Mouse (Mus musculus) thymus, postnatal 4 days (tissue): Measurements from ENCODE around the gene Klhdc9.

Experiments used
- DNase-seq: peaks from one replicate; pipeline ENCODE4 v3.0.0; 2021

Klhdc9 gene

DNA sequence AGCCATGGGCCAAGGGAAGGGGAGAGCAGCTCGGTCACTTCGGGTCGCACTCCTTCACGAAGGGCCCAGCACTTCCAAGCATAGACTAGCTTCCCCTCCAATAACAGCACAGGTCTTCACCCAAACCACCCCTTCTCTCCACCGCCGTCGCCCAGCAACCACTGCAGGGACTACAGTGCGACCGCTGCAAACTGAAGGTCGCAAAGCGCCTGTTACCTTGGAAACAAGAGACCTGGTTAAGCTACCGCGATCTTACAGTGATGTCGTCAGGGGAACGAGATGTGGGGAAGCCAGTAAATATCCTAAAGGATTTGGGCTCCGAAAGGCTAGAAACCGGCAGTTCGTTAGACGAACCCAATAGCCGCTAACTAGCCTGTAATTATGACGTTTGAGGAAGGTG, at the start of gene Klhdc9:
Klhdc9 (minus strand) TSS at position 143 of the 400 bp plus-strand sequence.
- peak; percentile 92 for DNase-seq

DNA sequence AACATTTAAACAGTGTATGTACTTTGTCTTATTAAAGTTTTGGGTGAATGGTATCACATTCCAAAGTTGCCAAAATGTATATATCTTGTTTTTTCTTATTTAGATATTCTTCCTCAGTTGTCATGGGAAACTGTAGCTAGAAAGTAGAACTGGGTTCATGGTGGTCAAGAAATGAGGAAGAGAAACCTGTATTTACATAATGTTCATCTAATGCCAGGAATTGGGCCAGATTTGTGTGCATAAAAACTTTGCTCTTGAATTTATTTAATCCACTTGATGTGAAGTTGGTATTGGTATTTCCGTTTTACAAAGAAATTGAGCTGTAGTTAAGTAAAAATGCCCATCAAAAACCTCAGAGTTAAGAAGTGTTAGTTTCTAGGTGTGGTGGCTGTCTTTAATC, 49.6 kb upstream of the Klhdc9 start:
- DNase-seq: no peak

DNA sequence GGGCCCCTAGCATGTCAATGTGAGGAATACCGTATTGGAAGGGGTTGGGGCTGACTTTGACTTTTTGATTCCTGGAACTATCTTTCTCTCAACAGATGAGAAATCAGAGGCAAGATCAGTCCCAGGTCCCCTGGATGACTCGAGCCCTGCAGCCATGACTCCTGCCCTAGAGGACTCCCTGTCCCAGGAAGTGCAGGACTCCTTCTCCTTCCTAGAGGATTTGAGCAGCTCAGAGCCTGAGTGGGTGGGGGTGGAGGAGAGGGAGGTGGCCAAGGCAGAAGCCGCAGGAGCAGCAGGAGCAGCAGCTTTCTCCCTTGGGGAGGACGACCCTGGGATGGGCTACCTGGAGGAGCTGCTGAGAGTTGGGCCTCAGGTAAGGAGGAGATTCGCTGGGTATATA, 46.7 kb upstream of the Klhdc9 start:
- no peak for DNase-seq

DNA sequence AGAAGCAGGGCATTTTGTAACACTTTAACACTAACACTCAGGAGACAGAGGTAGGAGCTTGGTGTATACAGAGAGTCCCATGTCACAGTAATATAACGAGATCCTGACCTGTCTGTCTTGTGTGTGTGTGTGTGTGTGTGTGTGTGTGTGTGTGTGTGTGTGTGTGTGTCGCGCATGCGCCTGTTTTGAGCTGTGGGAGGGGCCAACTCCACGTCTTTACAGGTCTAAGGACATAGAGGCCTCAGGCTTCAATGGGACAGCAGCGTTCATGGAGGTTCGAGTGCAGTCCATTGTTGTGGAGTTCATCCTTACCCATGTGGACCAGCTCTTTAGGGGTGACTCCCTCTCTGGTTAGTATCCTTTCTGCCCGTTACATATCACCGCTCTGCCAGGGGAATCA, 42.4 kb upstream of the Klhdc9 start:
- no peak for DNase-seq

DNA sequence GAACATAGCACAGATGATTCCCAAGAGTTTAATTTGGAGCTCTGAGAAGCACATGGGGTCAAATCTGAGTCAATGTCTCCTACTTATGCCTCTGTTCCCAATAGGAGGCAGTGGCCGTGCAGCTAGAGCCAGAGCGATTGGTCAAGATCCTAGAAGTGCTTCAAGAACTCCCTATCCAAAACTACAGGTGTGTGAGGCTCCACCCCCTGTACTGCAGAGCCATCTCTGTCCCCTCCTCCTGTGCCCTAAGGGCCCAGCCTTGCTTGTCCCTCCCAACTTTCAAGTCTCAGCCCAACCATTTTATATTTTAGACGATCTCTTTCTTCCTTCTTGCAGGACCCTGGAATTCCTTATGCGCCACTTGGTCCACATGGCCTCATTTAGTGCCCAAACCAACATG, 41.2 kb upstream of the Klhdc9 start:
- no peak for DNase-seq

DNA sequence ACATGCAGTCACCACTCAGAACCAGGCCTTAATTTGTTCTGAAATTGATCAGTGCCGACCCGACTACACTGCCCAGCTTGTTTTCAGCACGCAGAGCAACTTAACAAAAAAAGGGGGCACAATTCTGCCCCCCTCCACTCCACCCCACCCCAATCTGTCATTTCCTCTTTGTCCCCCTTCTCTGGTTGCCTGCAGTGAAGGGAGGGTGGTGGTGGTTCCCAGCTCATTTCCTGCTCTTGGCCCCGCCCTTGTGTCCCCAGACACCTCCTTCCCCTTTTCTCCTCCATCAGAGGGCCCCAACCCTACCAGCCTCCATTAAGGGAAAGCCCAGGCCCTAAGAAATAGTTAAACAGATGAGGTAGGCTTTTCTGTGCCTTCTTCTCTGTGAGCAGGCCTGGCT, 29.5 kb upstream of the Klhdc9 start:
- peak; percentile 80 for DNase-seq

DNA sequence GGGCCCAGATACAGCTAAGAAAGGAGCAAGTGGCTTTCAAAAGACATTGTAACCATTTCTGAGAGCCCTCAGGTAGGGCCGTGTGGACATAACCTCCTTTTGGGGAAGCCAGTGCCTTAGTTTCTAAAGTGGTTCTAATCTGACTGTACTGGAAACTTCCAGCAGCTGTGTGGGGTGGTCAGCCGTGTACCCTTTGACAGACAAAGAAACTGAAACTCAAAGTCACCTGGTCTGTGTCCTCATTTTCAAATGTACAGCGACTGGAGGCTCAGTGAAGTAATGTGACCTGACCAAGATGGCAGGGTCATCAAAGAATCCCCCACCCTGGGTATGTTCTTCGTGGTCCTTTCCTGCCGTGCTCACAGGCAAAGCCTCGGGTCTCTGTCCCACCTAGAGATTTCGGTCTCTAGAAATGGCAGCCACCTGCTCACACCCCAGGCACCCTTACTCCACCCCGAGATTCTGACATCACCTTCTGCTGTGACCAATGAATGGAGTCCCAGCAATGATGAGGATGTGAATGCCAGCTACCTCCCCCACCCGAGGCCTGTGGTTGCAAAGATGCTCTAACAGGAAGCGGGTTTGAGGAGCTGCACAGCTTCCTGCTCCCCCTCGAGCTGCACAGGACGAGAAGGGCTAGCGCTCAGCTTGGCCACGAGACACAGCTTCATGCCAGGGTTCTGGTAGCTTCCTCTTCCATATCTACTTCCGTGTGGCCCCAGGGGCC, 27.9 kb upstream of the Klhdc9 start, which contains the start of gene Arhgap30:
Arhgap30 (plus strand) TSS at position 579 of the 727 bp plus-strand sequence.
- DNase-seq: peak; percentile 88

DNA sequence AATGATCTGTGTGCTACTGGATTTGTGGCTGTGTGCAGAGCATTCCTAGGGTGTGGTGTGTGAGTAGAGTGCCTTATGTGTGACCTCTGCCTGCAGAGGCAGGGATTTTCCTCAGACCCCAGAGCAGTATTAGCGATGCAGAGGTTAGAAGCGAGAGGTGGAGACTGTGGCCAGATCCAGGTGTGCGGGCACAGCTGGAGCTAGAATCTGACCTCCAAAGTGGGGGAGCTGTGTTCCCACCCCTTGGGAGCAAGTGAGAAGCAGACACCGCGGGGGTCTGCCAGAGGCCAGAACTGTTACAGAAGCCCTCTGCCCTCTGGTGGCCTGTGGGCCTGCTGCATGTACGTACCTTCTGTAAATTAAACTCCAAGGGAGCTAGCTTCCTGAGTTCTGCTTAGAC, 26.5 kb upstream of the Klhdc9 start:
- DNase-seq: peak; percentile 79

DNA sequence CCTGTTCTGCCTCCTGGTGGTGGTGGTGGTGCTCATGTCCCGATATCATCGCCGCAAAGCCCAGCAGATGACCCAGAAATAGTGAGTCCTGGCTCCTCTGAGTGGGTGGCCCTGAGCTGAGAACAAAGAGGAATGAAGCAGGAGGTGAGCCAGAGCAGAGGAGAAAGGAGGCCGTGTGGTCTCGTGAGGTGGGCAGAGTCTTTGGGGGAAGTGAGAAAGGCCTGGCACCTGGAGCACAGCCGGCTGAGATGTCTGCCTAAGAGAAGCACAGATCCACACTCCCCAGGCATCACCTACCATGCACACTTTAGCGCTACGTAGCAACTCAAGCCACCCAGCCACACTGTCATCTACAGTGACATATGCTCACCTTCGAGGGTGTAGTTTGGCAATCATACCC, 24.6 kb upstream of the Klhdc9 start:
- DNase-seq: no peak

DNA sequence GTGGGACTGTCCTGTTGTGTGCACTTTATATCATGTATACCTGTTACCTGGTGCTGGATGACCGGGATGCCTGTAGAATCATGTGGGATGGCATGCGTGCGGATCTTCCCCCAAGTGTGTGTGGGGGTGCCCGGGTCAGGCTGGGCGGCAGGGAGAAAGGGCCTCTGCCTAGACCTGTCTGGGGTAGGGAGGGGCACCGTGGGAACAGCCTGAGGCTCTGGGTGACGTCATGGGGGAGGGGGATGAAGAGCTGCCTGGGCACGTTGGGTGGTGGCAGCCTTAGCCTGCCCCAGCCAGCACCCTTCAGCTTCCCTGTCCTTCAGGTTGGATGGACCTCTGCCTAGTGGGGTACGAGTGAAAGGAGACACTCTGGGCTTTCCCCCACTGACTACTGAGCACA, 23.8 kb upstream of the Klhdc9 start:
- no peak for DNase-seq

DNA sequence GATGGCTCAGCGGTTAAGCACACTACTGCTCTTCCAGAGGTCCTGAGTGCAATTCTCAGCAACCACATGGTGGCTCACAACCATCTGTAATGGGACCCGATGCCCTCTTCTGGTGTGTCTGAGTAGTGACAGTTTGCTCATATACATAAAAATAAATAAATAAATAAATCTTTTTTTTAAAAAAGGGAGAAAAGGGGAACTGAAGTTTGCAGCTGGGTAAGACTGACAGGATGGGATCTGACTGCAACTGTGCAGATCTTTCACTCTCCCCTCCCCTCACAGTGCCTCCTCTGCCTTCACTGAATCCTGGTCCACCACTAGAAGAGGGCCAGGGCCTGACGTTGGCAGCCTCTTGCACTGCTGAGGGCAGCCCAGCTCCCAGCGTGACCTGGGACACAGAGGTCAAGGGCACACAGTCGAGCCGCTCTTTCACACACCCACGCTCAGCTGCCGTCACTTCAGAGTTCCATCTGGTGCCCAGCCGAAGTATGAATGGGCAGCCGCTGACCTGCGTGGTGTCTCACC, 21.6 kb upstream of the Klhdc9 start:
- no peak for DNase-seq

DNA sequence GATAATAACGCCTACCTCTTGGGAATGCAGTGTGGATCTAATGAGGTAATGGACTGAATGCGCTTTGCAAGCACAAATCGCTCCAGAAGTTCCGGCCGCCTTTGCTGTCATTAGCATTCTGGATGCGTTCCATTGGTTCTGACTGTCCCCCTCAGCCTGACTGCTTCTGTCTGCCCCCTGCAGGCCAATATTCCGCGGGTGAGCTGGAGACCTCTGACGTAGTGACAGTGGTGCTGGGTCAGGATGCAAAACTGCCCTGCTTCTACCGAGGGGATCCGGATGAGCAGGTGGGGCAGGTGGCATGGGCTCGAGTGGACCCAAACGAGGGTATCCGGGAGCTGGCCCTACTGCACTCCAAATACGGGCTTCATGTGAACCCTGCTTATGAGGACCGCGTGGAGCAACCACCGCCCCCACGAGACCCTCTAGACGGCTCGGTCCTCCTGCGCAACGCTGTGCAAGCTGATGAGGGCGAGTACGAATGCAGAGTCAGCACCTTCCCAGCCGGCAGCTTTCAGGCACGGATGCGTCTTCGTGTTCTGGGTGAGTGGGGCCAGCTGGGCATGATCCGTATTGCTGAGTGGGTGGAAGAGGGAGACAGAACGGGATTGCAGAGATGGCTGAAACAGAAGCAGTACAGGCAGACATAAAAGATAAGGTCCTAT, 19.5 kb upstream of the Klhdc9 start:
- DNase-seq: peak; percentile 87

DNA sequence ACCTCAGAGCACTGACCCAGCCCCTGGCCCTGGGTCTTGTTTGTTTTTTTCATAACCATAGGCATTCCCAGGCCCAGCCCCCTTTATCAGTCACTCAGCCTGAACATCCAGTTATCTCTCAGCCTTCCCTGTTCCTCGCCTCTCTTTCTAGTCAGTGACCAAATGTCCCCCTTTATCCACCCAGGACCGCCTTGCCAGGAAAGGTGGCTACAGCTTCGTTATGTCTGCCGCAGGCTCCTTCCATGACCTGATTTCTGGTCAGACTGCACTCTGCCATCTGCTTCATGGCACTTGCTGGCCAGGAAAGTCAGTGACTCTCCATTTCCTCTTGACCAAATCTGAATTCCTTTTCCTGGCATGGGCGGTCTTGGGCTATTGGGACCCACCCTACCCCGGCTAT, 17.7 kb upstream of the Klhdc9 start:
- DNase-seq: no peak

DNA sequence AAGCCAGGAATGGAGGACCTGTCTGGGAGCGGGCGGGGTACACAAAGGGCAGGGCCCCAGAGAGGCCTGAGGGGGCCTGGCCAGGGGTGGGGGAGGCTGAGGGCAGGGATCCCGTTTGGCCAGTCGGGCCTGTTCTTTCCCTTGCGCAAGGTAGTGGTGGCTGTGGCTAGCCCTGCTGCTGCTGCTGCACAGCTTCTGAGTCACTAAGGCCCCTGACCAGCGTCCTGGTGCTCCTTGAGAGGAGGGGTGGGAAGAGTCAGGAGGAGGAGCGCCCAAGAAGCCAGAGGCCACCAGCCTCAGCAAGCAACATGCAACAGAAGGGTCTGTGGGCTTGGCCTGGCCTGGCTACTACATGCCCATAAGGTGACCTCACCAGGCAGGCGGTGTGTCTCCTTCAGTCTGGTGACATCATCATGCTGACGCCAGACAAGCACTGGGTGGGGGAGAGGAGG, 15.1 kb upstream of the Klhdc9 start:
- DNase-seq: no peak

DNA sequence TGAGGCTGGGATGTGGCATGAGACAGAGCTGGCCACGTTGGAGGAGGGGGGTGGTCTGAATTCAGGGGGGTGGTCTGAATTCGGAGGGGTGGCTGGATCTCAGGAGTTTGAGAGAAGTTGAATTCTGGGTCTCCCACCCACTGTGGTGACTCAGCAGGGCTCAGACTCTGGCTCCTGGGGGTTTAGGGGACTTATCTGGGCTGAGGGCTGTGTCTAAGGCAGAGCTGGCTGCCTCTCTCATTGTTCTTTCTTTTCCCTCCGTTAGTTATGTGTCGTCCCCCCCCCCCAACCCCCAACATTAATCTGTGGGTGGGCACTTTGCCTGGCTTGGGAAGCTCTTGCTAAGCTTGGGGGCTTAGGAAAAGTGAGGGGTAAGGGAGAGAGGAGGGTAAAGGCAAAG, 13.3 kb upstream of the Klhdc9 start:
- no peak for DNase-seq

DNA sequence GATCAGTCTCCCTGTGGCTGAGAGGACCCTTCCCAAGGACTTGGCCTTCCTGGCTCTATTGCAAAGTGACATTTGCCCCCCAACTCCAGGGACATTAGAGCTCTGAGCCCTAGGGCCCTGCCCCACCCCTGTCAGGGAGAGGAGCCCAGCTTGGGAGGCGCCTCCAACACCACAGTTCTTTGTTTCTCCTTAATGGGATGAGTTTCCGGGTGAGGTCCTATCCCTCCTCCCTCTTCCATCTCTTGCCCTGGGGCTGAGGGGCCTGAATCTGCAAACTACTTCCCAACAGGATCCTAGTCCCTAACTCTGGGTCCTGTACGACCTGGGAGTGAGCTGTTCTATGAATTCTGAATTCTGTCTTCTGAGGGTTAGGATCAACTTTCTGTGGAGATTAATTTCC, 12.3 kb upstream of the Klhdc9 start:
- no peak for DNase-seq

DNA sequence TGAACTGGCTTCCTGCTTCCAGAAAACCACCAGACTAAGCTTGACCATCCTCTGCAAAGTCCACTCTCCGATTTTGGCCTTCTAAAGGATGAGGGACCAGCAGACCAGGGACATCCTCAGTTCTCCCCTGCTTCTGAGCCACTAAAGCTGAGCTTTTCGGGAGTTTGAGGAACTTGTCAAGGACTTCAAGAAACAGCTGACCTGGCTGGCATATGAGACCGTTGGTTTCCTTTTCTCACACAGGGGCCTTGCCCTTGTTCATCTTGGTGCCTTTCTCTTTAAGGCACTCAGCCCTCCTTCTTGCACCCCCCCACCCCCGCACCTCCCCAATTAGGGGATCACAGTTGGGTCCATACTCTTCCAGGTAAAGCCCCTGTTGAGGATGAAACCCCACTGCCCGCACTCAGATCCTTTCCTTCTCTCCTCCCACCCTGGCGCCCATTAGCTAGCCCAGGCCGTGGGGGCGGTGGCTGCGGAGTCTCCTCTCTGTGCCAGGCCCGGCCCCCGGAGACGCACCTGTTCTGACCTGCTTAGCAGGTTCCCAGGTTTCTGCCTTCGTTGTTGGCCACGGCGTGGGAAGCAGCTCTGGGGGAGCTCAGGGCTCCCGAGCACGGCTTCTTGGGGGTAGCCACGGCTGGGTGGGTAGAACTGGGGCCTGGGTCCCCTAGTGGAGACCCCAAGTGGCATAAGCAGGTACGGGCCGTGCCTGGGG, 9.4 kb upstream of the Klhdc9 start, which contains the start of gene Nectin4:
Nectin4 (plus strand) TSS at position 255 of the 712 bp plus-strand sequence.
- no peak for DNase-seq

DNA sequence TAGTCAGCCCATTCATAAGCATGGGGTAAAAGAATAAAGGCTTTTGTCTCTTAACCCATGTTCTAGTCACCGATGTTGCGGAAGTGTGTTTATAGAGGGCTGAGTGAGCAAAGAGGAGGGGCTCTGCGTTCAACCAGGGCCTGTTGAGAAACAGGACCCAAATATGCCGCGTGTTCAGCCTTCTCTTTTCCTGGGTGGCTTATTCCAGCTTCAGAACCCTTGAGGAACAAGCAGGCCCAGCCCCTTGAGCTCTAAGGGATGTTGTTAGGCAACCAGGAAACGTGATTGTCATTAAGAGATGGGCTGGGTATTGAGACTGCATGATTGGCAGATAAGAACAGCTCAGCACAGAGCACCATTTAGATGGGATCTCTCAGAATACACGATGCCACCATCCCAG, 5.3 kb upstream of the Klhdc9 start:
- DNase-seq: no peak

DNA sequence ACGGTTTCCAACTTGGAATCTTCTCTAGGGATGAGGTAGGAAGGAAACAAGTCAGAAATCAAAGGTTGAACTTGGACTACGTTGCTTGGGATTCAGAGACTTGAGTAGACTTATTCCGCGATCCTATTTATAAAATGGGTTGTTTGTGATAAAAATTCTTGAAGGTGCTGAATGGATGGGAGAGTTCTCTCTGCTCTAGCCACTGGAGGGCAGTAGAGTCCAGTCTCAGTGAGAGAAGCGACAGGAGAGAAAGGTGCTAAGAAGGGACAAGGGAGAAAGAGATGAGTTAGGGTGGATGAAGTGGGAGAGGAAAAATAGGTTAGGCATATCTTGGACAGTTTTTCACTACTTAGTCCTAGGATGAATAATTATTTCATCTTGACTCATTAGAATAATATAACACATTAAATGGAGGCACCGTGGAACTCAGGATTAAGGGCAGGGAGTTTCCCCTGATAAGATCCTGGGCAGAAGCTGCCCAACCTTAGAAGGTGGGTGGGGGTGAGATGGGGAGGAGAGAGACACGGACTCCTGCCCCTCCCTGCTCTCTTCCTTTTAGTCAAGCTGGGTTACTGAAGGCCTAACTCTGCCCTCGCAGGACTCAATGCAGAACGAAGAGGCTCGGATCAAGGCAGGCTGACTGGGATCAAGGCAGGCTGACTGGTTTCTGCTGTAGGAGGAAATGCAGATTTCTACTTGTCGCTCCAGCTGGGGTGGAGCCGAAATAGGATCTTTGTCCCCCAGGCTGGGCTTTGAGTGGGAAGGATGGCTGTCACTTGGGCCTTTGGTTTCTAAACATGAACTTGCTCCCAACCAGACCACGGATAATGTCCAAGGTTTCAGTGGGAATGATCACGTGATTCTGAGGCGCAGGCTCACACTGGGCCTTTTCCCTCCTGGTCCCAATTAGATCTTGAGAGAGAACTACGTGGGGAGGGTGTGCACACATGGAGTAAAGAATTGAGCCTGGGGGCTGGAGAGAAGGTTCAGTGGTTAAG, 807 bp upstream of the Klhdc9 start:
- peak; percentile 79 for DNase-seq

DNA sequence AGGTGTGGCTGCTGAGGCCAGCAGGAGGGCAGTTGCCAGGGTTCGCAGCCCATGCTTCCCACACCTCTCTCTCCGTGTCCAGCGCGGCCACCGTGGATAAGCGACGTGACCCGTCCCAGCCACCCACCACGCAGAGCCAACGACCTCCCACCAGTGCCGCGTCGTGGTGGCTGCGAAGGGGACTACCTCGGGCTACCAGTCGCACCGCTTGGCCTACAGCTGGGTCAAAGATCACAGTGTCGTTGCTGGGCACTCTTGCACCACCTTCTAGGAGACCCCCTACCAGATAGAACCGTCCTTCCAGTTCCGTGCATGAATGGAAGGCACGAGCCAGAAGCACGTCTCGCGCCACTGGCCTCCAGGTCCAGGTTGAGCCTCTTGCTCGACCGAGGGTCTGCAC, 345 bp downstream of the Klhdc9 start:
- peak; percentile 57 for DNase-seq

DNA sequence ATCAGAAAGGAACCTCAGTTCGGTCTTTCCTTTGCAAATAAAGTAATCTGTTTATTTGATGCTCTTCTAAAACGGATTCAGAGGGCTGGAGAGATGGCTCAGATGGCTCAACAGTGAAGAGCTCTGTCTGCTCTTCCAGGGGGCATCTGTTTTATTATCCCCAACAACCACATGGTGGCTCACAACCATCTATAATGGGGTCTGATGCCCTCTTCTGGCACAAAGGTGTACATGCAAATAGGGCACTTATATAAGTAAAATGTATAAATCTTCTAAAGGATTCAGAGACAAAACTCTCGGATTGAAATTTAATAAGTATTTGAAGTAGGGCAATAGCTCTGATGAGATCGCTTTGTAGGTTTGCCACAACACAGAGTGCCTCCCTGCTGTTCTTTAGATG, 2.2 kb downstream of the Klhdc9 start:
- DNase-seq: peak; percentile 52

DNA sequence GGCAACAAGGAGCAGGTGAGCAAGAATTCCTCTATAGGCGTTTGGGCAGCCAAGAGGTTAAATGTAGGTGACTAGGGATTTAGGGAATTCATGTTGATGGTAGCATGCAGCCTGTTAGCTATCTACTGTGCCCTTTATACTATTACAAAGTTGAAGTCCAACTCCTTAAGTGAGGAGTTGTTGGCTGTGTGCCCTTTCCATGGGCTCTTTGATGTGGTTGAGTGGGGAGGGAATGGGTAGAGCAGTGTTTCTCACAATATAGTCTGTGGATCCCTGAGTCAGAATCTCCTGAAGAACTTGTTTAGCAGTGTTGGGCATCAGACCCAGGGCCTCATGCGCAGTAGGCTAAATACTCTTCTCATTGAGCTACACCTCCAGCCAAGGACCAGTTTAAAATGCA, 3.8 kb downstream of the Klhdc9 start:
- no peak for DNase-seq
